Mouse (Mus musculus) frontal cortex, postnatal 25 days (tissue): ENCODE data around the gene Mlst8.
A peak's percentile ranks its signal among the peaks of the same experiment; 100 is the strongest.

Experiments used
- DNase-seq, 2 experiments: peaks; one replicate each; pipeline ENCODE4 v3.0.0; 2022; ENCODE audit warnings: low spot score in 2 of 2

Gene Mlst8

GRCm38 (mm10) chr17:24478663-24479380 lies at the start of gene Mlst8:
Mlst8 (minus strand) TSS chr17:24479078.
- DNase-seq: peak; percentile 97

GRCm38 (mm10) chr17:24528560-24528918 lies 49.7 kb upstream of the Mlst8 start:
- DNase-seq: no peak

GRCm38 (mm10) chr17:24527723-24528559 lies 49.1 kb upstream of the Mlst8 start, which contains the start of gene Traf7:
Traf7 (minus strand) TSS chr17:24527938.
- peak; percentile 80 to 88 for DNase-seq

- no peak for DNase-seq
Observed at GRCm38 (mm10) chr17:24527315-24527714, 48.4 kb upstream of the Mlst8 start.

- no peak for DNase-seq
Observed at GRCm38 (mm10) chr17:24524734-24525133, 45.9 kb upstream of the Mlst8 start.

- DNase-seq: no peak
Observed at GRCm38 (mm10) chr17:24520450-24520849, 41.6 kb upstream of the Mlst8 start.

GRCm38 (mm10) chr17:24514270-24515257 lies 35.7 kb upstream of the Mlst8 start:
- DNase-seq: no peak

GRCm38 (mm10) chr17:24513609-24514008 lies 34.7 kb upstream of the Mlst8 start:
- peak in 1 of 2 experiments; percentile 66 for DNase-seq

GRCm38 (mm10) chr17:24507806-24508460 lies 29.1 kb upstream of the Mlst8 start:
- DNase-seq: no peak

GRCm38 (mm10) chr17:24507129-24507664 lies 28.3 kb upstream of the Mlst8 start:
- DNase-seq: no peak

- DNase-seq: peak in 1 of 2 experiments; percentile 32
Observed at GRCm38 (mm10) chr17:24506332-24507070, 27.6 kb upstream of the Mlst8 start.

GRCm38 (mm10) chr17:24505286-24505955 lies 26.5 kb upstream of the Mlst8 start:
- DNase-seq: no peak

- DNase-seq: no peak
Observed at GRCm38 (mm10) chr17:24504085-24504484, 25.2 kb upstream of the Mlst8 start.

- DNase-seq: no peak
Observed at GRCm38 (mm10) chr17:24502208-24502607, 23.3 kb upstream of the Mlst8 start.

- DNase-seq: no peak
Observed at GRCm38 (mm10) chr17:24496026-24496425, 17.1 kb upstream of the Mlst8 start.

- no peak for DNase-seq
Observed at GRCm38 (mm10) chr17:24495443-24495842, 16.6 kb upstream of the Mlst8 start.

- no peak for DNase-seq
Observed at GRCm38 (mm10) chr17:24494627-24495335, 15.9 kb upstream of the Mlst8 start.

- no peak for DNase-seq
Observed at GRCm38 (mm10) chr17:24490399-24490798, 11.5 kb upstream of the Mlst8 start.
